8 mouse cellular contexts compared by ENCODE assay signal in the genomic region with DNA sequence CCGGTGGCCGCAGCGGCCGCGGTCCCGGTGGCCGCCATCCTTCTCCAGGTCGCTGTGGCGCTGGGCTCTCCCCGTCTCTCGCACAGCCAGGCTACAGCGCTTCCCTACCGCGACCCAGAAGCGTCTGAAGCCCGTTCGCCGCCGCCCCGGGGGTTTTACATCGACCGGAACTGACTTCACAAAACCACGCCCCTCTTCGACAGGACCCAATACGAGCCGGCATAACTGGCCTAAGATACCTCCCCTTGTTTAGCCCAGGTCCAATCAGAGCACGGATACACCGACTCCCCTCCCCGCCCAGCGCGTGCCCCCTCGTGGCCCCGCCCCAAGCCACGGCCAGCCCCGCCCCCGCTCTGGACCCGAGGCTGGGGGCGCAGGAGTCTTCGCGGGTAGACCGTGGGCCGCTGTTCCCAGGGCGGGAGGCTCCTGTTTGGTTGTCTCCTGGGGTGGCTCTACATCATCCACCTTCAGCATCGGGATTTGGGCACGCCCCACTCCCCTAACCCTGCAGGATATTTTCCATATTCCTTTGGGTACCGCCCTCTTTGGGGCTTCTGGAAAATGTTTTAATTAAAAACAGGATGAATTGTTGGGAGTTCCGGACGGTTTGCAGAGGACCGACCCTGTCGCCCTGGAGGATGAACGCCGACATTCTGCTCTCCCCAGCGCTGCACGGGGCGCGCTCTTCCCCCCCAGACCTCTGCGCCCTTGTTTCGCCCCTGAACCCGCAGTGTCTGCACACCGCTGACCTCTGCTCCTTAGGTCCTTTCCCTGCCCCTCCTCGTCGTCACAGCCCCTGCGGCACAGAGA. TPM values are rescaled to one million over a fixed set of nuclear protein-coding genes. Genes with fewer than 3 reads are reported as not detected.
DNase-seq lines count a peak whose midpoint lies in the region; ATAC-seq and TF ChIP-seq lines count a peak whose summit lies in the region.

A gene (minus strand): TSS at position 126 of the 810 bp plus-strand sequence.

- ATAC-seq in erythroid progenitor cell, adult 5-6 weeks (replicated peaks; ENCODE audit: low FRiP score, poor library complexity, severe bottlenecking), result peak; percentile 98
- ATAC-seq in heart, embryonic 12.5 days (ENCODE audit: insufficient number of reproducible peaks, low FRiP score), result peak; percentile 99
- ATAC-seq in kidney, postnatal 0 days (replicated peaks; ENCODE audit: low FRiP score, low read depth), result peak; percentile 100
- peak; percentile 99 for ATAC-seq in liver, embryonic 11.5 days (replicated peaks; ENCODE audit: low FRiP score)
- peak; percentile 99 for ATAC-seq in stomach, embryonic 14.5 days (ENCODE audit: insufficient number of reproducible peaks, insufficient read depth, low FRiP score, low read depth)

- no peaks in the 10 kb centered on the region for H3K27me3 ChIP-seq in heart, embryonic 12.5 days (replicated peaks)
- H3K27me3 ChIP-seq in kidney, postnatal 0 days (ENCODE audit: insufficient read depth, low read length), result no peaks in the 10 kb centered on the region
- H3K27me3 ChIP-seq in liver, embryonic 11.5 days (replicated peaks; ENCODE audit: control insufficient read depth, insufficient read depth, low read length), result no peaks in the 10 kb centered on the region
- H3K27me3 ChIP-seq in stomach, embryonic 14.5 days (ENCODE audit: control insufficient read depth, insufficient read depth, low read length), result no peaks in the 10 kb centered on the region

- peaks cover 18% of the 10 kb centered on the region for H3K4me1 ChIP-seq in heart, embryonic 12.5 days (replicated peaks)
- peaks cover 12% of the 10 kb centered on the region for H3K4me1 ChIP-seq in kidney, postnatal 0 days (replicated peaks; ENCODE audit: insufficient read depth, low read length)
- H3K4me1 ChIP-seq in liver, embryonic 11.5 days (replicated peaks; ENCODE audit: control insufficient read depth, insufficient read depth, low read length), result peaks cover 22% of the 10 kb centered on the region
- peaks cover 8% of the 10 kb centered on the region; the same call in 1 of the 2 replicates for H3K4me1 ChIP-seq in stomach, embryonic 14.5 days (ENCODE audit: control insufficient read depth, insufficient read depth, low read length)

- peak within 1 kb of the TSS; percentile 95 for H3K4me3 ChIP-seq in heart, embryonic 12.5 days
- H3K4me3 ChIP-seq in kidney, postnatal 0 days (replicated peaks; ENCODE audit: low read depth, low read length), result peak within 1 kb of the TSS; percentile 98
- H3K4me3 ChIP-seq in liver, embryonic 11.5 days (ENCODE audit: low read depth, low read length), result peak within 1 kb of the TSS; percentile 99
- peak within 1 kb of the TSS; percentile 97 for H3K4me3 ChIP-seq in stomach, embryonic 14.5 days (ENCODE audit: low read depth, low read length)

- under 1% methylated on average over 63 of the region's 63 CpGs for WGBS in heart, embryonic 12.5 days
- WGBS in kidney, postnatal 0 days, result 1% methylated on average over 59 of the region's 63 CpGs
- under 1% methylated on average over 62 of the region's 63 CpGs for WGBS in liver, embryonic 11.5 days
- WGBS in stomach, embryonic 14.5 days, result under 1% methylated on average over 63 of the region's 63 CpGs

- peak within 1 kb of the TSS; percentile 93 for H3K9ac ChIP-seq in heart, embryonic 12.5 days
- peak within 1 kb of the TSS; percentile 94 for H3K9ac ChIP-seq in kidney, postnatal 0 days (ENCODE audit: low read depth, low read length)
- H3K9ac ChIP-seq in liver, embryonic 11.5 days (ENCODE audit: low read depth, low read length), result peak within 1 kb of the TSS; percentile 93
- H3K9ac ChIP-seq in stomach, embryonic 14.5 days (replicated peaks; ENCODE audit: low read depth, low read length), result peak within 1 kb of the TSS; percentile 87

- peak within 1 kb of the TSS; percentile 91 for H3K27ac ChIP-seq in heart, embryonic 12.5 days (ENCODE audit: poor library complexity, severe bottlenecking)
- peak within 1 kb of the TSS; percentile 95 for H3K27ac ChIP-seq in kidney, postnatal 0 days
- H3K27ac ChIP-seq in liver, embryonic 11.5 days (ENCODE audit: low read depth, low read length), result peak within 1 kb of the TSS; percentile 92
- H3K27ac ChIP-seq in stomach, embryonic 14.5 days (ENCODE audit: low read length), result peak within 1 kb of the TSS; percentile 87

- H3K4me2 ChIP-seq in heart, embryonic 12.5 days, result peak within 1 kb of the TSS; percentile 85
- H3K4me2 ChIP-seq in kidney, postnatal 0 days (ENCODE audit: low read length), result peak within 1 kb of the TSS; percentile 95
- H3K4me2 ChIP-seq in liver, embryonic 11.5 days, result peak within 1 kb of the TSS; percentile 95
- peak within 1 kb of the TSS; percentile 94 for H3K4me2 ChIP-seq in stomach, embryonic 14.5 days (replicated peaks; ENCODE audit: low read depth, low read length)

- H3K36me3 ChIP-seq in heart, embryonic 12.5 days, result no peaks in the 10 kb centered on the region
- no peaks in the 10 kb centered on the region for H3K36me3 ChIP-seq in kidney, postnatal 0 days (ENCODE audit: insufficient read depth, low read length)
- H3K36me3 ChIP-seq in liver, embryonic 11.5 days (ENCODE audit: control insufficient read depth, insufficient read depth, low read length), result no peaks in the 10 kb centered on the region
- H3K36me3 ChIP-seq in stomach, embryonic 14.5 days (ENCODE audit: control insufficient read depth, insufficient read depth, low read length), result no peaks in the 10 kb centered on the region

- H3K9me3 ChIP-seq in heart, embryonic 12.5 days (replicated peaks), result no peaks in the 10 kb centered on the region
- no peaks in the 10 kb centered on the region for H3K9me3 ChIP-seq in kidney, postnatal 0 days (replicated peaks; ENCODE audit: low read length)
- H3K9me3 ChIP-seq in liver, embryonic 11.5 days (ENCODE audit: control insufficient read depth, low read length), result no peaks in the 10 kb centered on the region
- no peaks in the 10 kb centered on the region for H3K9me3 ChIP-seq in stomach, embryonic 14.5 days (ENCODE audit: control insufficient read depth, low read depth, low read length)

- no peak for TF ChIP-seq CTCF in kidney, postnatal 0 days (IDR thresholded peaks at IDR 0.05; ENCODE audit: low read depth)

- DNase-seq in CD4-positive helper T cell, adult 2 months (ENCODE audit: low read depth, low spot score), result peak; percentile 96
- peak; percentile 98 for DNase-seq in brain, embryonic 18.5 days (ENCODE audit: low read depth, low spot score)
- DNase-seq in kidney, postnatal 0 days (ENCODE audit: low spot score), result peak; percentile 100
- peak; percentile 97 for DNase-seq in liver, embryonic 11.5 days (ENCODE audit: low spot score)
- peak; percentile 96 for DNase-seq in naive thymus-derived CD4-positive, alpha-beta T cell, adult 2 months (ENCODE audit: low read depth)

RNA-seq across cellular contexts. Expression of the gene that starts here (rescaled TPM):
- 268 and 297 TPM in 2 replicates for total RNA-seq in erythroid progenitor cell, adult 5-6 weeks (2015; ENCODE audit: low replicate concordance)
- total RNA-seq in erythroid progenitor cell, adult 5-6 weeks (2017; ENCODE audit: low replicate concordance), result 307 and 428 TPM in 2 replicates
- polyA plus RNA-seq in heart, embryonic 12.5 days (2016; fragmentation: Nextera tagmentation; extraction: Ambion mirVana), result 344 and 358 TPM in 2 replicates
- 357 and 367 TPM in 2 replicates for polyA plus RNA-seq in kidney, postnatal 0 days (2015; fragmentation: Nextera tagmentation; extraction: Ambion mirVana)
- polyA plus RNA-seq in liver, embryonic 11.5 days (2014; fragmentation: Nextera tagmentation; extraction: Ambion mirVana), result 256 and 297 TPM in 2 replicates
- 292 and 302 TPM in 2 replicates for polyA plus RNA-seq in stomach, embryonic 14.5 days (2014; fragmentation: Nextera tagmentation; extraction: Ambion mirVana)

Comparison
In these comparisons a context has a peak if more than half of its experiments do, and no peak if none do; other contexts are left out.
1. Peak in every context shown above with its lines: DNase-seq, ATAC-seq, H3K4me3 ChIP-seq and H3K27ac ChIP-seq.